Mouse (Mus musculus): ENCODE results near the gene Sall1. TPM values are rescaled to one million over a fixed set of nuclear protein-coding genes. Genes with fewer than 3 reads are reported as not detected.

Gene Sall1
- total RNA-seq, 1 experiment from 2014 or later = not detected

DNA sequence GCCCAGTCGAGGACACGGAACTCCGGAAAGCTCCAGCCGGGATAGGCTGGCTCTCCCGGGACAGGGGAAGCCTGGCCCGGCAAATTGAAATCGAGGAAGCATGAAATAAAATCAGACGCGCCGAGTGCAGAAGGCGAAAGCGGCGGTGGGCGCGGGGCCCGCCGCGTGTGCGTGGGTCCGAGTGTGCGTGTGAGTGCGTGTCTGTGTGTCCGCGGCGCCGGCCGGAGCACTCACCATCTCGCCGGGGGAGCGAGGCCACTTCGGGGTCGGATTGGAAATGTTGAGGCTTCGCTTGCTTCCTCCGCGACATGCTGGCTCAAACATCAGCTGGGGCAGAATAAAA lies 1.9 kb downstream of the Sall1 start:
- ATAC-seq (replicated peaks in 1 of 2; ENCODE audit: insufficient read depth in 1 of 2, low FRiP score in 2 of 2, low TSS enrichment in 1 of 2, low read depth in 1 of 2, poor library complexity in 2 of 2, severe bottlenecking in 2 of 2) = no peak

DNA sequence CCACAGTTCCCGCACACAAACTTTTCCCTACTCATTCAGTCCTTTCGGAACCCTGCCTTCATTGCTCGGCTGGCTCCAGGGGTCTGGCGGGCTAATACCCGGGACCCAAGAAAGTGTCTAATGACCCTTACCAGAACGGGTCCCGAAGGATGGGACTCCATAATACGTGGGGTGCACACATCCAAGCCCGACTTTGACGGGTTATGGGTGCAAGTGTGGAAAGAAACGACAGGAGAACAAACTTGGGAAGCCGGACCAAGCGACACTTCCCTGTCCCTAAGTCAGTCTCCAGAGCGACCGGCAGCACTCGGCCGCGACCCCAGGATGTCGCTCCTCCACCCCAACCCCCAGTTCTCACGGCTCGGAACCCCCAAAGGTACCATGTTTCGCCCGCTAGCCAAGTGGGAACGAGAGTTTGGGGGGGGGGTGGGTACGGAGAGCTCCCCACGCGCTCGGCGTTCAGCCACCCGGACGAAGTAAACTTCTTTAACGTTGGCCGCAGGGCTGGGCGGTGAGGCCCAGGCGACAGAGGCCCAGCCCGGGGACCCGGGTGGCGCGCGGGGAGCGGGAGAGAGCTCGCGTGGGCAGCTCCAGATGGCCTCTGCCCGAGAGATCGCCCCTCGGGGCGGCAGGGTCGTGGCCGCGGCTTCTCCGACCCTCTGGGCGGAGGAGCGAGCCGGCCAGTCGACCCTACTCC lies 2.4 kb downstream of the Sall1 start:
- no peak for ATAC-seq (replicated peaks in 1 of 2; ENCODE audit: insufficient read depth in 1 of 2, low FRiP score in 2 of 2, low TSS enrichment in 1 of 2, low read depth in 1 of 2, poor library complexity in 2 of 2, severe bottlenecking in 2 of 2)

DNA sequence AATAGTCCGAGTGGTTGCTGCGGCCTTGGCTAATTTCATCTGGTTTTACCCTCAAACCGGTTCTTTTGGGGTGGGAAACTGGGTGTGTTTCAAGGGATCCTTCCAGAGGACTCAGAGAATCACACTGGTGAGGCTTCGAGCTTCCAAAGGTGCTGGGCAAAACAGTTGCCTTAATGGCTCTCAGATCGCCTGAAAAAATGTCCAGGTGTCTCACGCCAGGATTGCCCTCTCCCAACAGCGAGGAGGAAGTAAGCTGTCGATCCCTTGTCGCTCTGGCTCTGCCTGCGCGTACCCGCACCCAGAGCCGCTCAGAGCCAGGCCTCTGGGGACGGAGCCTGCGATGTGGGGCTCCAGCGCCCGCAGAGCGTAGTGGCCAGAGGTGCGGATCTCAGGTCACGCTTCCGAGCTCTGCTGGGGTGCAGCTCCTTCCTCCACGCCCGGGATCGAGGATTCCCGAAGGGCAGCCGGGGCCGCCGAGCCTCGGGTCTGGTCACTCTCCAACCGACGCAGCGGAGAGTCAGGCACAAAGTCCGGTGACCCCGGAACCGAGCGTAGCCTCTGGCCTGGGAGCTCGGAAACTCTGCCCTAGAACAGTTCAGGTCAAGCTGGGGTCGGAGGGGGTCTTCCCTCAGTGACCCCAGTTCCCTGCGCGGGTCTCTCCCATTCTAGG lies 3.1 kb downstream of the Sall1 start:
- peak in 1 of 2 experiments; percentile 20; a peak in 1 of 4 replicates for ATAC-seq (replicated peaks in 1 of 2; ENCODE audit: insufficient read depth in 1 of 2, low FRiP score in 2 of 2, low TSS enrichment in 1 of 2, low read depth in 1 of 2, poor library complexity in 2 of 2, severe bottlenecking in 2 of 2)

DNA sequence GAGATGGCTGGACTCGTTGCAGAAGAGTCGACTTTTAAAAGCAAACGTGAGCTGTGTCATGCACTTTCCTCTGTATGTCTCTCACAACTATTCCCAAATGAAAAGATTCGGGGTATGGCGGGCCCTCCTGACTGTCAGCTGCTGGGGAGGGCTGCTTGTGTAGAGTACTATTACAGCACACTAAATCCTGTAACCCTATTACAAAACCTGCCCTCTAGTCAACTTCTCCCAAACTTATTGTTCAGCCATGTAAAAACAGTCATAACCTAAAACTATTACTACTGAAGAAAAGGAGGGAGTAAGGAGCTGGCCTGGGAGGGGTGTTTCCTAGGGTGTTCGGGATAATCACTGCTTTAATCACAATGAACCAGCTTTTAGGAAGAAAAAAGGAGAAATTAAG lies 4.1 kb downstream of the Sall1 start:
- no peak for ATAC-seq (replicated peaks in 1 of 2; ENCODE audit: insufficient read depth in 1 of 2, low FRiP score in 2 of 2, low TSS enrichment in 1 of 2, low read depth in 1 of 2, poor library complexity in 2 of 2, severe bottlenecking in 2 of 2)

DNA sequence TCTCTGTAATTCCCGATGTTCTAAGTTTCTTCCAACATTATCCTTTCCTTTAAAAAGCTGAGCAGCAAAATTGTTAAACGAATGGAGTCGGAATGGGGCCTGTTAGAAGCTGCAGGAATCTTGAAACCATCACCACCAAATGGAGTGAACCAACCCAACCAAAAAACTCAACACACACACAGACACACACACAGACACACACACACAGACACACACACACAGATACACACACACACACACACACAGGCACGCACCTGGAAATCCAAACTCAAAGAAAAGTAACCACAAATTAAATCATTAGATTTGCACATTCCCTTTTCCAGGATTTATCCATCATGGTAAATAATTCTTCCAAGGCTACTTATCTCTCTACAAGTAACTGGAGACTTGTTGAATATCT lies 5.0 kb downstream of the Sall1 start:
- no peak for ATAC-seq (replicated peaks in 1 of 2; ENCODE audit: insufficient read depth in 1 of 2, low FRiP score in 2 of 2, low TSS enrichment in 1 of 2, low read depth in 1 of 2, poor library complexity in 2 of 2, severe bottlenecking in 2 of 2)

DNA sequence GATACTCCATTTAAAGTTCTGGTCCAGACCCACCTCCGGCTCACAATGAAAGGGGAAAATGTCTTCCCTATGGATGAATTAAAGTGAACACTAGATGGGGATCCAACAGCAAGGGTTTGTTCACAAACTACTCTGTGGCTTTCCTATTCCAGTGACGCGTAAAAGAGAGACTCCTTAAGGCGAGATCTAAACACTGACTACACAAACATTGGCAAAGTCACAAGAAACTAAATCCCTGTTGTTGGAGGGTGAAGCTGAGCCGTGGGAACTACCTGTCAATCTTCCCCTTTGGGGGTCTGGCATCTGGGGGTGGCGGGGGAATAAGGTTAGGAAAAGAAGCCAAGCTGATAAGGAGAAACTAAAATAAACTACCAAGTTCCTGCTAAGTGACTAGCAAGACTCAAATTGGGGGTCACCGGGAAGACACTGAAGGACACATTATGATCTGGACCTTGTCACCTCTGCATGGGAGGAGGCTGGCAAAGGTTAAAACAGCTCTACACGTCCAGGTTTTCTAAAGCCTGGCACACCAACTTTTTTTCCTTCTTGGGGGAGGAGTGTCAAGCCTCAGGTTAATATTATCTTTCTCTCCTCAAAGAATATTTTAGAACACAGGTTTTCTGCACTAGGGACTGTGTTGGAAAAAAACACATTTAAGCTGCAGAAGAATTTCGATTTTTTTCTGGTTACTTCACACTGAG lies 6.3 kb downstream of the Sall1 start:
- ATAC-seq (replicated peaks in 1 of 2; ENCODE audit: insufficient read depth in 1 of 2, low FRiP score in 2 of 2, low TSS enrichment in 1 of 2, low read depth in 1 of 2, poor library complexity in 2 of 2, severe bottlenecking in 2 of 2) = no peak

DNA sequence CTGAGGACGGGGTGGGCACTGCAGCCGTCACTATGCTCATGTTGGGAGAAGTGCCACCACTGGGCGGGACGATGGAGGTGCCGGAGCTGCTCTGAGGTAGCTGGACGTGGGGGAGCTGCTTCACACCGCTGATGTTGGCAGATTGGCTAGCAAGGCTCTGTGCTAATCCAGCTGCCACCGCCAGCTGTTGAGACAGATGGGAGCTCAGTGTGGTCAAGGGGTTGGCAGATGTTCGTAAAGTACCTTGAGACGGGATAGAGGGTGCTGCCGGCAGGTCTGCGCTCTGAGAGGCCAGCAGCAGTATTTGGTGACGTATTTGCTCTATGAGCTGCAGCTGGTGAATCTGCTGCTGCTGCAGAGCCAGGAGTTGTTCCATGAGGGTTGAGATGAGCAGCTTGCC lies 11.6 kb downstream of the Sall1 start:
- ATAC-seq (replicated peaks in 1 of 2; ENCODE audit: insufficient read depth in 1 of 2, low FRiP score in 2 of 2, low TSS enrichment in 1 of 2, low read depth in 1 of 2, poor library complexity in 2 of 2, severe bottlenecking in 2 of 2) = no peak

DNA sequence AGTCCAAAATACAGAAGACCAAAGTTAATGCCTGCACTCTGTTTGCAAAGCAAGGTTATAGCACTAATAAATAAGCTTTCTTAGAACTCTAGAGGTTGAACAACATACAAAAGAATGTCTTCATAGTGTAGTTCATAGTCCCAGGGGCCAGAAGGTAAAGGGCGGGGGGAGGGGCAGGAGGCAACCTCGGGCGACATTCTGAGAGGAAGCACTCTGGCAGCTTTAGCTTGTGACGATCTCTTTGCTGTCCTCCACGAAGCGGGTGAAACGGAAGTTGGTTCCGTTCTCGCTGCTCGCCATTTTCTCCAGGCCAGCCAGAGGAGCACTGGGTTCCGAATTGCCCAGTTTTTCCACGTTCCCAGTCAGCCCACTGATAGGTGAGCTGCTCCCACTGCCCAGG lies 15.8 kb downstream of the Sall1 start:
- ATAC-seq (replicated peaks in 1 of 2; ENCODE audit: insufficient read depth in 1 of 2, low FRiP score in 2 of 2, low TSS enrichment in 1 of 2, low read depth in 1 of 2, poor library complexity in 2 of 2, severe bottlenecking in 2 of 2) = no peak

DNA sequence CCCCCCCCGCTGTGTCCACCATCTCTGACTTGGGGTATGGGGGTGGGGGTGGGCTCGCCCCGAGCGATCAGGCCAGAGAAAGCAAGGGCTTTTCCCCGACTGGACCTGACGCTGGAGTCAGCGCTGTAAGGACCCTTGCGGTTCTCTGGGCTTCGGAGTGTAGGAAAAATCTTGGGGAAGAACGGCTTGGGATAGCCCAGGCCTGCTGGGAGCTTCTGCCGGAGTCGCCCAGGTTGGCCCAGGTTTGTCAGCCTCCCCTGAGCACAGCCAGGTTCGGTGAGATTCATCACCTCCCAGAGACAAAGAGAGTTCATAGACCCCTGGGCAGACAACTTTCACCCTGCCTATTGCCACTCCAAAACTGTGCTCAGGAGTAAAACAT lies 17.8 kb downstream of the Sall1 start:
- no peak for ATAC-seq (replicated peaks in 1 of 2; ENCODE audit: insufficient read depth in 1 of 2, low FRiP score in 2 of 2, low TSS enrichment in 1 of 2, low read depth in 1 of 2, poor library complexity in 2 of 2, severe bottlenecking in 2 of 2)

DNA sequence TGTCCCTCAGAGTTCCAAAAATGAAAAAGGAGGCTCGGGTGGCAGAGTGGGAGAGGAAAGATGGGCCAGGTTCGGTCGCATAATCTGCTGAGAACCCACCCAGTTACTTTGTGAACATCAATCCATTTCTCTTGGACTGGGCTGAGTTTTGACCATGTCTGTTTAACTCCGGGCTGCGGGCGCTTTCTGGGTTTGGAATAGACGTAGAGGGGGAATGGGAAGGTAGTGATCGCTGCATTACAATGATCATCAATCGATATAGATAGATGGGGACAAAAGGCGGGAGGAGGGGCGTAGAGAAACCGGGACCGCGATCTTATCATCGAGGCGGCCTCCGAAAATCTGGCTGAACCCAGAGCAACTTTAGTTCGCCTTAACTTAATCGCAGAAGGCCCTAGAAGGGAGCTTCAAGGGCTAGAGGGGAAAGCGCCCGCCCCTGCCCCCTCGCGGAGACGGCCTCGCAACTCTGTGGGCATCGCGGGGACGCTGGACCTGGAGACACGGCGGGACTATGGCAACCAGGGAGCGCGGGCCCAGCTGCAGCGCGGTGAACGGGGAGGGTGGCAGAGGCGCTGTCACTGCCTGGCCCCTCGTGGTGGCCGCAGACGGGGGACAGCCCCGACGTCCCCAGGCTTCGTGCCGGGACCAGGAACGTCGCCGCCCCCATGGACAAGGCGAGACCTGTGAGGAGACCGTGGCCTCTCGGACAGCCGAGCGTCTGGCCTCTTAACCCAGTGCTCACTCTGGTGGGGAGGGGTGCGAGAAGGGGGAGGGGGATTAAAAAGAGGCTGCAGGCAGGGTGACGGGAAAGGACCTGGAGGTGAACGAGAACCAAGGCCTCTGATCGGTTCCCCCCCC lies 18.5 kb downstream of the Sall1 start:
- ATAC-seq (replicated peaks in 1 of 2; ENCODE audit: insufficient read depth in 1 of 2, low FRiP score in 2 of 2, low TSS enrichment in 1 of 2, low read depth in 1 of 2, poor library complexity in 2 of 2, severe bottlenecking in 2 of 2) = no peak

DNA sequence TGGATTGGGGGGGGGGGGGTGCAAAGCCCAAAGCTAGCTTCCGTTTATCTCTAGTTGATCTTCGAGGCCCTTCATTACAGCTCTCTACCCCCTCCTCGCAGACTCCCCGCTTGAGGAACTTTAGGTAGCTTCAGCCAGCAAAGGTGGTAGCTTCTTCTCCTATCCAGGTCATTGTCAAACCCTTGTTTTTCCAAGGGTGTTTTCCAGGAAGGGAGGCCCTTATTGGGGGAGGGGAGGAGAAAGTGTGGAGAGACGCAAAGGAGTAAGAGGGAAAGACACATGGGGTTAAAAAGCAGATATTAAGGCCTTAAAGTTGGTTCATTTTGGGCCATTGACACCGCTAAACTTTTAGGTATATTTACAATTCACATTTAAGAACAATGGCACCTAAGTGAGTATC lies 19.2 kb downstream of the Sall1 start:
- no peak for ATAC-seq (replicated peaks in 1 of 2; ENCODE audit: insufficient read depth in 1 of 2, low FRiP score in 2 of 2, low TSS enrichment in 1 of 2, low read depth in 1 of 2, poor library complexity in 2 of 2, severe bottlenecking in 2 of 2)

DNA sequence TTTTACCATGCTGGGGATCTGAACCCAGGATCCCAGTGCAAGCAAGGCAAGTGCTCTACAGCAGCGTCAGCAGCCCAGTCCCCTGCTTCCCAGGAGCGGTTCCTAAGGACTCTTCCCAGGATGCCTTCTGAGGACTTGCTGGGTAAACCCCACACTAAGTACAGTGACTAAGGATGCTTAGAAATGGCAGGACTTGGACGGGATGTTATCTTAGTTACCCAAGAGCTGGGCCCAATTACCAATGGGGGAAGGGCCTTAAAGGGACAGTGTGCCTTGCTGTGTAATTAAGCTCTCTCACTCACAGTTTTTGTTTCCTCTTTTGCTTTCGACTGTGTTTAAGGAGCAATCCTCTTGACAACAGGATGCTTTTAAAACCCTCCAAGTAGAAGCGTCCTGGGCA lies 22.8 kb downstream of the Sall1 start:
- ATAC-seq (replicated peaks in 1 of 2; ENCODE audit: insufficient read depth in 1 of 2, low FRiP score in 2 of 2, low TSS enrichment in 1 of 2, low read depth in 1 of 2, poor library complexity in 2 of 2, severe bottlenecking in 2 of 2) = no peak

DNA sequence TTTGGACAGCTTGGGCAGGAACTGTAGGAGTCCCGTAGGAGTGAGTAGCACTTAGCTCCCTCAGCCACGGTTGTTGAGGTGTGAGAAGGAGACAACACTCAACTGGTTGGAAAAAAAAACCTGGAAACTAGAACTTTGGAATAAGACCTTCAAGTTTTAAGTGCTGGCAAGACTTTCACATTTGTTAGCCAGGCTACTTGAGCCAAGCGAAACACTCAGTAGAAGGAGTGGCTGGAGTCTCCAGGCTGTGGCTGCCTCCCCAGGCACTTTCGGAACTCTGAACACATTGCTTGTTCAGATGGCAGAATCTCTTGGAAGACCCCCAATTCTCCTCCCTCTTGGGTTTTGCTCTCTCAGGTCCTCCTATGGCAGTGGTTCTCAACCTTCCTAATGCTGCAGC lies 26.1 kb downstream of the Sall1 start:
- ATAC-seq (replicated peaks in 1 of 2; ENCODE audit: insufficient read depth in 1 of 2, low FRiP score in 2 of 2, low TSS enrichment in 1 of 2, low read depth in 1 of 2, poor library complexity in 2 of 2, severe bottlenecking in 2 of 2) = no peak

DNA sequence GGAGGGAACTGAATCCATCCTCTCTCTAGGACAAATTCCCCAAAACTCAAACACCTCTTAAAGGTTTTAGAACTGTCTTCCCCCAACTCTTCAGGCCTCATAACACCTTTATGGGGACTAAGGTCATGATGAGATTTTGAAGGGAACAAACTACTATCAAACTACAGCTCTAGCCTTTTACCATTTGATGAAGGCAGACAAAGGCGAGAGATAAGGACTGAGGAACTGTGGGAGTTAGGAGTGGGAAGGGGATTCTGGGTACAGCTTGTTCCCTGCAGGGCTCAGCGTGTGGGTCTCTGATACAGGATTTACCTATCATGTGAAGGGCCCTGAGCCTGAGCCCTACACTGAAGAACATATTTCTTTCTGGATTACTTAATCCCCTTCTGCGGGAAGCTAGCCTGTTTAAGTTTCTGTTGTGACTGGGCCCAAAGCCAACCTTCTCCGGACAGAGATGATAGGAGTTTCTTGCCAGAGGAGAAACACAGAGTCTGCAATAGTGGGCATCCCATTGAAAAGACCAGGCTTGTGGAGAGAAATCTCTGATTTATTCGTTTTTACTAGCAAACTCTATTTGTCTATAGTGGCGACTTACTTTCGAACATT lies 27.4 kb downstream of the Sall1 start:
- no peak for ATAC-seq (replicated peaks in 1 of 2; ENCODE audit: insufficient read depth in 1 of 2, low FRiP score in 2 of 2, low TSS enrichment in 1 of 2, low read depth in 1 of 2, poor library complexity in 2 of 2, severe bottlenecking in 2 of 2)

DNA sequence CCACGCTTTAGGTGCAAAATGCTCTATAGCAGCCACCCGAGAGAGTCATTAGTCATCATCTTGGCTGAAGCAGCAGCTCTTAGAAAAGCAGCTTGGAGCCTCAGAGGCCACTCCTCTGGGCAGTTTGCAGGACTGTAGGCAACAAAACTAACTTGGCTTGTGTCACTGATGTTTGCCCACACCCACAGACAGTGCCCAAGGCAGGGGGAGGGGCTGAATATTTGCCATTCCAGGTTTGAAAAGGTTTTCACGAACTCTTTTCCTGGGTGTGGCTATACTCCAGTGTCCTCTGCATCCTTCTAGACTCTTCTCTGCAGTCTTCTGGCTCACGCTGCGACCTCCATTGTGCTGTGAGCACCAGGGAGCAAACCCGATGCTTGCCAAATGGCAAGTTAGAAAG lies 28.4 kb downstream of the Sall1 start:
- no peak for ATAC-seq (replicated peaks in 1 of 2; ENCODE audit: insufficient read depth in 1 of 2, low FRiP score in 2 of 2, low TSS enrichment in 1 of 2, low read depth in 1 of 2, poor library complexity in 2 of 2, severe bottlenecking in 2 of 2)

DNA sequence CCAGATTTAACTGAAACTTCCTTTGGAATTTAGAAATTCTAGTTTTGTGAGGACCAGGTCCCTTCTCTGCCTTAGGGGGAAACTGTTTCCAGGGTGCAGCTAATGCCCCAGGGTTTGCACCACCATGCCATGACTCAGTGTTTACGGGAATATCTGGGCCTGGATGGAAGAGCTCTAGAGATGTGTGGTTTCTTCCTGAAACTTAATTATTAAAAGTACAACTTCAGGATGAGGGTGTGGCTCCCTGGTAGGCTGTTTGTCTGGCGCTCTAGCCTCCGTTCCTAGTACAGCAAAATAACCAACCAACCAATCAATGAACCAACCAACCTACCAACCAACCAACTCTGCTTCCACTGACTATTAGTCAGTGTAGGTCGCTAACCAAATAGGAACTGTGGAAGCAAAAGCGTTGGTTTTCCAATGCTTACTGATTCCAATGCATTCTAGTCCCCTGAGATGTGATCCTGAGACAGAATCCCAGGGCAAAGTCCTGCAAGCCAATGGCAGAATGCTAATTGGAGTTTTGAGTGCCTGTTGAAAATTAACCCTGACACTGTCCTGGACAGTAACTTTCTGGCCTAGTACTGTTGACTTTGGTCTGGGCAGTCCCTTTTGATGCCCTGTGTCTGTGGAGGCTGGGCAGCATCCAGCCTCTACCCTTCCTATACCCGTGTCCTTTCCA lies 31.0 kb downstream of the Sall1 start:
- ATAC-seq (replicated peaks in 1 of 2; ENCODE audit: insufficient read depth in 1 of 2, low FRiP score in 2 of 2, low TSS enrichment in 1 of 2, low read depth in 1 of 2, poor library complexity in 2 of 2, severe bottlenecking in 2 of 2) = no peak
